Mouse (Mus musculus) intestine, embryonic 16.5 days (tissue): Measurements from ENCODE around the gene Bola2. TPM values are rescaled to one million over a fixed set of nuclear protein-coding genes. Genes with fewer than 3 reads are reported as not detected.
"Not testable (repeated sequence)": the region's sequence is repeated elsewhere in the genome, so short reads cannot be mapped to it uniquely, and the experiment has no call there.

ENCODE experiments used
- ATAC-seq: fragments of 200-750 bp; cut with Nextera tagmentation; 2 replicates; pipeline ENCODE4 v1.8.0; 2017; ENCODE audit warnings: moderate TSS enrichment, moderate library complexity
- H3K27ac ChIP-seq: fragments of 300-500 bp; sonication (generic); 2 replicates; pipeline ENCODE4 v1.5.1; 2014; ENCODE audit warnings: mild to moderate bottlenecking, low read length
- H3K27me3 ChIP-seq: fragments of 300-500 bp; sonication (generic); replicated peaks from 2 replicates; pipeline ENCODE4 v1.6.1; 2014; ENCODE audit warnings: low read length, control low read depth, mixed read lengths; ENCODE audit not compliant: control insufficient read depth, insufficient read depth
- H3K36me3 ChIP-seq: fragments of 300-500 bp; sonication (generic); 2 replicates; pipeline ENCODE4 v1.6.1; 2014; ENCODE audit warnings: low read length, control low read depth; ENCODE audit not compliant: control insufficient read depth, insufficient read depth
- H3K4me1 ChIP-seq: fragments of 300-500 bp; sonication (generic); 2 replicates; pipeline ENCODE4 v1.6.1; 2014; ENCODE audit warnings: low read length, control low read depth, mixed read lengths; ENCODE audit not compliant: control insufficient read depth, insufficient read depth
- H3K4me2 ChIP-seq: fragments of 300-500 bp; sonication (generic); 2 replicates; pipeline ENCODE4 v1.6.1; 2014; ENCODE audit warnings: low read depth, low read length, control low read depth
- H3K4me3 ChIP-seq: fragments of 300-500 bp; sonication (generic); 2 replicates; pipeline ENCODE4 v1.5.1; 2014; ENCODE audit warnings: mild to moderate bottlenecking, low read length
- H3K9ac ChIP-seq: fragments of 300-500 bp; sonication (generic); 2 replicates; pipeline ENCODE4 v1.6.1; 2014; ENCODE audit warnings: low read depth, low read length
- H3K9me3 ChIP-seq: fragments of 300-500 bp; sonication (generic); 2 replicates; pipeline ENCODE4 v1.6.1; 2016; ENCODE audit warnings: low read length, control low read depth; ENCODE audit not compliant: control insufficient read depth
- WGBS: fragments of 180-500 bp; shearing (Covaris S2); extraction: QIAGEN DNeasy Blood & Tissue Kit; methylation state at CpG from one replicate; pipeline ENCODE4 v1.1.7; 2014; 5-methylcytosine and 5-hydroxymethylcytosine counted together
- polyA plus RNA-seq: library from polyadenylated mRNA; unstranded; fragments of >200 nt; fragmentation: Nextera tagmentation; extraction: Ambion mirVana; gene quantifications from 2 replicates; pipeline ENCODE4 v1.2.1, GENCODE M21; 2015

Bola2 gene
- polyA plus RNA-seq, 1 experiment from 2014 or later = 111 TPM

DNA sequence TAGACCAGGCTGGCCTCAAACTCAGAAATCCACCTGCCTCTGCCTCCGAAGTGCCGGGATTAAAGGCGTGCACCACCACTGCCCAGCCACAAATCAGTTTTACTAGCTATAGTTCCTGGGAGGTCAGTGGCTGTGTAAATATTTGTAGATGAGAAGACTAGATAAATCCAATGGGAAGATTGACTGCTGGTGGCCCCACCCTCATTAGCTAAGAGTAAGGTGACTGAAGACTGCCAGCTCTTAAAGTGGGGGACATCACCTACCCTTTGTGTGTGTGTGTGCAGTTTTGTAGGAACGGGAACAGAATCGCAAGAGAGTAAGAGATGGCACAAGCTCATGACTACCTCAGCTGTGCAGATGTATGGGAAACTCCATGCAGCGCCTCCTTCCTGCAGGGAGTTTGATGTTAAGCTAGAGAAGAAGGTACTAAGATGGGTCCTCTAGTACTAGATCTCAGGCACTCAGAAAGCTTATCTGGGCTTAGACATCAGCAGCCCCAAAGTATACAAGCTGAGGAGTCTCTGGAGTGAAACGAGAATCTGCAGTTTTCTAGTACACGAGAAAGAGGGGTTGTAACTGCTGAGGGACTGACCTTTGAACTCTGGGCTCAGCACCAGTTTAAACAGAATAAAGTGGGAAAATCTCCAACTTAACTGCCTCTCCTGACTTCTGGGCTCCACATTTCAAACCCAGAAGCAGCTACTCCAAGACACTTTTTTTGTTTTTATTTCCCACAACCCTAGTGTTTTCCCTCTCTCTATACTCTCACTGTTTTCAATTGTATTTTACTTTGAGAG is 16.5 kb upstream of the Bola2 start:
- ATAC-seq = peak; percentile 37; the same call in 1 of the 2 replicates
- Histone ChIP-seq H3K4me1 (no peaks in the 10 kb centered on the region), H3K27ac (peak overlapping the region; percentile 27; the same call in 1 of the 2 replicates), H3K9me3 (no peaks in the 10 kb centered on the region), H3K36me3 (0 out of 2 replicates have a peak, but pooled peaks cover 2% of the 10 kb centered on the region), H3K27me3 (no peaks in the 10 kb centered on the region), H3K4me2 (no peak overlapping the region), H3K9ac (no peak overlapping the region), H3K4me3 (no peak overlapping the region)
- WGBS = 46% methylated on average over 8 of the region's 8 CpGs

DNA sequence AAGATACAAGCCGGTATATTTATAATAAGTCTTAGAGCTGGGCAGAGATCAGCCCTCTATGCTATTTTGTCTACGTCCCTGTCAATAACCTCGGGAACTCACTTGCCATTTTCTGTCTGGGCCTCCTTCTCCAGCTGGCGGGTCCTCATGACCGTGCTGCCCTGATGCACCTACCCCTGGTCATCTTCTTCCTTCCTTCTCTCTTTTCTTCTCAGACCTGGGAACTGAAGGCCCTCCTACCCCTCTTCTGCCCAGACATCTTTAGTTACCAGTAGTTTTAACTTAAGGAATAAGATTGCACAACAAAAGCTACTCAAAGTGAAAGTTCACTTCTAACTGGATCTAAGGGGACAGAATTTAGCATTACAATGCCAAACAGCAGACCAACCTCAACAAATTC is 15.5 kb upstream of the Bola2 start:
- H3K4me3 ChIP-seq = no peak overlapping the region
- no peak overlapping the region for H3K4me2 ChIP-seq
- WGBS = 83% methylated on average over 5 of the region's 5 CpGs
- H3K9me3 ChIP-seq = no peaks in the 10 kb centered on the region
- no peaks in the 10 kb centered on the region for H3K4me1 ChIP-seq
- no peaks in the 10 kb centered on the region for H3K27me3 ChIP-seq
- H3K27ac ChIP-seq = no peak overlapping the region
- 0 out of 2 replicates have a peak, but pooled peaks cover 2% of the 10 kb centered on the region for H3K36me3 ChIP-seq
- ATAC-seq = no peak
- no peak overlapping the region for H3K9ac ChIP-seq

DNA sequence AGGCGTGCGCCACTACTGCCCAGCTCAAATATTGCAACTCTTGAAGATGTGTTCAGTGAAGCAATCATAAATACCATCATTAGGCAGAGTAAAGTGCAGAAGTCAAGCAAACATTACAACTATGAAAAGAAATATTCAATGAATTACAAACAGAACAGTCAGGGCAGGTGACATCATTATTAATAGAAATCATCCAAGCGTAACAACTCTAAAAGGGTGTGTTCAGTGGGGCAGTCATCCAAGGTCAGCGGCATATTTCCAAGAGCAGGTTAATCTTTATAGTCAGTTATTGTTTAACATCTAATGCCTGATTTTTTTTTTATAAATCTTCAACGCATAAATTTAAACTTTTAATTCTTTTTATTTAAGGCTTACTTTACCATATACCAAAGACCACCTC is 14.0 kb upstream of the Bola2 start:
- Histone ChIP-seq H3K9me3 (no peaks in the 10 kb centered on the region), H3K4me1 (no peaks in the 10 kb centered on the region), H3K9ac (no peak overlapping the region), H3K27me3 (no peaks in the 10 kb centered on the region), H3K36me3 (0 out of 2 replicates have a peak, but pooled peaks cover 2% of the 10 kb centered on the region), H3K4me3 (no peak overlapping the region), H3K27ac (no peak overlapping the region), H3K4me2 (no peak overlapping the region)
- WGBS = 69% methylated on average over 5 of the region's 5 CpGs
- ATAC-seq = peak; percentile 55; the same call in 1 of the 2 replicates

DNA sequence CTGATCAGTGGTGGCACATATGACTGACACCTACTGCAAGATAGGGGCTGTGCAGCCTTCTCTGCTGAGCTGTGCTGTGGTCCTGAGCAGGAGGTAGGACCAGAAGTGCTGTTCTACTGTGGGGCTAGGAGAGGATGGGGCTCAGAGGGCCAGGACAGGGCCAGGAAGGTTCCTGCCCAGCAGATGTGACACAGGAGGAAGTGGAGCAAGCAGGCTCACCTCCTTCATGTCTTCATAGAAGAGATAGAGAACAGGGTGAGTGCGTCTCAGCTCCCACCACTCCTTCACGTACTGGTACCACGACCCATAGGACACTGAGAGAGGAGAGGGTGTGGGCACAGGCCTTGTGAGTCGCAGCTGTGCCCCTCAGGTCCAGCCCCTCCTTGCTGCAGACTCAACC is 7.0 kb upstream of the Bola2 start:
- not testable (repeated sequence) for H3K27ac ChIP-seq, ATAC-seq, H3K36me3 ChIP-seq, H3K4me1 ChIP-seq, H3K27me3 ChIP-seq, H3K4me2 ChIP-seq, H3K4me3 ChIP-seq, H3K9ac ChIP-seq, H3K9me3 ChIP-seq
- WGBS = 73% methylated on average over 4 of the region's 4 CpGs

DNA sequence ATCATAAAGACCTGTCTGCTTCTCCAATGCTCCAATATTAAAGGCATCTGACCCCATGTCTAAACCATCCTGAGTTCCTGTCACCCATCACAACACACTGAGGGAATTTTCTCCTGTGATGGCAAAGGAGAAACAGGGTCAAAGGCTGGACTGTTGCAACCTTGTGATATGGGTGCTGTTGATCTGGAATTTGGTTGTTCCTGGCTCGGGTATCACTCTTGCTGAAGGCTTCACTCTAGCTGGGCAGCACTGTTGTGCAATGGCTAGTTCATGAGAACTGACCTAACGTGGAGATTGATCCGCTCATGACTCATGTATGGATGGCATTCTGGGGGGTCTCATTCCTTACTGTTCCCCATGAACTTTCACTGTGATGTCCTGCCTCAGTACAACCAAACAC is 6.2 kb upstream of the Bola2 start:
- WGBS = 77% methylated on average over 3 of the region's 3 CpGs
- no peaks in the 10 kb centered on the region for H3K4me1 ChIP-seq
- no peaks in the 10 kb centered on the region for H3K27me3 ChIP-seq
- ATAC-seq = no peak
- H3K4me2 ChIP-seq = no peak overlapping the region
- no peak overlapping the region for H3K9ac ChIP-seq
- H3K9me3 ChIP-seq = no peaks in the 10 kb centered on the region
- H3K27ac ChIP-seq = no peak overlapping the region
- no peak overlapping the region for H3K4me3 ChIP-seq
- peaks cover 8% of the 10 kb centered on the region; the same call in 1 of the 2 replicates for H3K36me3 ChIP-seq

DNA sequence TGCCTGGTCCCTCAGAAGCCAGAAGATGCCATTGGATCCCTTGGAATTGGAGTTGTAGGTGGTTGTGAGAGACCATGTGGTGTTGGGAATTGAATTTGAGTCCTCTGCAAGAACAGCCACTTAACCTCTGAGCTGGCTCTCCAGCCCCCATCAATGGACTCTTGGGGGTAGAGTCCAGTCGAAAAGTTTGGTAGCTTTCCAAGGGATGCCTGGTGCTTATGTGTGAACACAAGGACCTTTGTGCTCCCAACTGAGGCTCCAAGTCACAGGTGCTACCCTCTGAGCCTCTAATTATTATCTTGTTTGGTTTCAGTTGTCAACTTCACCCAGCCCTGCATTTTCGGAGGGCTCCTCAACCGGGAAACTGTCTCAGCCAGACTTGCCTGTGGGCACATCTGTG is 4.5 kb upstream of the Bola2 start:
- Histone ChIP-seq H3K4me3 (no peak overlapping the region), H3K4me1 (peaks cover 6% of the 10 kb centered on the region), H3K27ac (no peak overlapping the region), H3K9ac (no peak overlapping the region), H3K4me2 (no peak overlapping the region), H3K27me3 (no peaks in the 10 kb centered on the region), H3K9me3 (no peaks in the 10 kb centered on the region), H3K36me3 (peaks cover 8% of the 10 kb centered on the region; the same call in 1 of the 2 replicates)
- no peak for ATAC-seq
- 88% methylated on average over 3 of the region's 3 CpGs for WGBS

DNA sequence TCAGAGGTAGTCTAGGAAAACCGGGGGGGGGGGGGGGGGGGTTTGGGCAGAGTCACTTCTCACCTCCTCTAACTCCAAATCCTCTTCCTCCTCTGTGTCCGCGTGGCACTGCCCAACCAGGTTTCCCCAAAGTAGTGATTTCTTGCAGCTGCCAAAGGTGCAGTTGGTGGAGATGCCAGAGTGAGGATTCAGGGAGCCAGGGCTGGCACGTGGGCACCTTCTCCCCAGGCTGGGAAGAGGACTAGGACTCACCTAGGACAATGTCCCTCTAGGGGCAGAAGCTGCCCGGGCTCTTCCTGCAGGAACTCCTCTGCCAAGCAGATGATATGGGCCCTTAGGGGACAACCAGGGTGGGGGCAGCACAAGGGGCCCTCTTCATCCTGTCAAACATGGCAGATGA is 3.5 kb upstream of the Bola2 start:
- 73% methylated on average over 5 of the region's 5 CpGs for WGBS
- Histone ChIP-seq H3K9ac (no peak overlapping the region), H3K36me3 (peaks cover 8% of the 10 kb centered on the region; the same call in 1 of the 2 replicates), H3K4me3 (no peak overlapping the region), H3K27ac (no peak overlapping the region), H3K27me3 (no peaks in the 10 kb centered on the region), H3K9me3 (no peaks in the 10 kb centered on the region), H3K4me1 (peaks cover 9% of the 10 kb centered on the region), H3K4me2 (no peak overlapping the region)
- no peak for ATAC-seq

DNA sequence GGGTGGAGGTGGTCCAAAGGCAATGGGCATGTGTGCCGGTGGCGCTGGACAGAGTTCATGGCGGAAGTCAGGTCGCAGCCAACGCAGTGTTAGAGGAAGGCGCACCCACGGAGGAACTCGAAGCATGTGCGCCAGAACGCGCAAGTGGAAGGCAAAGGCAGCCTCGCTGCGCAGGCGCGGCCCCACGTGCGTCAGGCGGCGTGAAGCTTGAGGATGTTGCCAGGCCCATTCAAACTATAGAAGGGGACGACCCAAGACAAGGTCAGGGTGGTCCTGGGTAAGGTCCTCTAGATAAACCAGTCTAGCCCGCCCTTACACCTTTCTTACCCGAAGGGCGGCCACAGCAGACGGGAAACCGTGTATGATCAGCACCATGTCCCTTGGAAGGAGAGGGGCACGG is 2.8 kb upstream of the Bola2 start:
- no peak for ATAC-seq
- H3K4me2 ChIP-seq = no peak overlapping the region
- no peaks in the 10 kb centered on the region for H3K9me3 ChIP-seq
- no peak overlapping the region for H3K27ac ChIP-seq
- no peak overlapping the region for H3K4me3 ChIP-seq
- H3K27me3 ChIP-seq = no peaks in the 10 kb centered on the region
- WGBS = 95% methylated on average over 26 of the region's 26 CpGs
- H3K9ac ChIP-seq = no peak overlapping the region
- H3K36me3 ChIP-seq = peaks cover 8% of the 10 kb centered on the region; the same call in 1 of the 2 replicates
- H3K4me1 ChIP-seq = peaks cover 14% of the 10 kb centered on the region

DNA sequence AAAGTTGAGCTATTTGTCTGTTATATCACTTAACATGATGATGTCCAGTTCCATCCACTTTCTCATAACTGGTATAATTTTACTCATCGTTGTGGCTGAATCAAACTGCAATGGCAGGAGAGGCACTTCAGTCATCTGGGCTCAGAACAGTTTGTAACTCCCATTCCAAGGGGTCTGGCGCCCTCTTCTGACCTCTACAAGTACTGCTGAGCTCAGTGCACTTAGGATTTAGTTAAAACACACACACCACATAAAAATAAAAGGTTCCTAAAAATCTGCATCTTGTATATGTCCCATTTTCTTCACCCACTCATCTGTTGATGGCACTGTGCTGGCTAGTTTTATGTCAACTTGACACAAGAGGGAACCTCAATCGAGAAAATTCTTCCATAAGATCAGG is 1.9 kb upstream of the Bola2 start:
- no peak for ATAC-seq
- Histone ChIP-seq H3K4me1 (peaks cover 14% of the 10 kb centered on the region), H3K9ac (no peak overlapping the region), H3K9me3 (no peaks in the 10 kb centered on the region), H3K27ac (no peak overlapping the region), H3K27me3 (no peaks in the 10 kb centered on the region), H3K4me3 (no peak overlapping the region), H3K36me3 (peaks cover 8% of the 10 kb centered on the region; the same call in 1 of the 2 replicates), H3K4me2 (no peak overlapping the region)
- WGBS = 26% methylated on average over 3 of the region's 3 CpGs
